Mouse (Mus musculus) brain, embryonic 18.5 days (tissue): ENCODE data around the gene Mycbp2.

Experiments used
- DNase-seq: peaks from one replicate; pipeline ENCODE4 v3.0.0-alpha.2; 2012; ENCODE audit warnings: low read depth, low spot score

Gene Mycbp2

DNA sequence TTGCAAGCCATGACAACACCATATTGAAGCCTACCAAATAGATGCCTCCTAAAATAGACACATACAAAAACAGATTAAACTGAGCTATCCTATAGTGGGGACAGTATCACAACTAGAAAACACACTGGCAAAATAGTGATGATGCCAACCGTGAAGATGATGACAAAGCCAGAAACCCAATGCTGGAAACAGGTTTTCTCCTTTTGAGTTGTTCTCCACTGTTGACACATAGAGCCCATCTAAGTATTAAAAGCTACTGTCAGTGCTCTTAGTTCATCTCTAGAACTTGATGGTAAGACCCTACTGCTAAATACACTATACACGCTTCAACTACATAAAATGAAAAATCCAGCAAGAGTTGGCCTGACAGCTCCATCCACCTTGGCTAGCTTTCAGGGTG lies 86.2 kb downstream of the Mycbp2 start:
- DNase-seq, result no peak

- DNase-seq, result no peak
Observed at GRCm38 (mm10) chr14:103258745-103259144, 87.9 kb downstream of the Mycbp2 start.

DNA sequence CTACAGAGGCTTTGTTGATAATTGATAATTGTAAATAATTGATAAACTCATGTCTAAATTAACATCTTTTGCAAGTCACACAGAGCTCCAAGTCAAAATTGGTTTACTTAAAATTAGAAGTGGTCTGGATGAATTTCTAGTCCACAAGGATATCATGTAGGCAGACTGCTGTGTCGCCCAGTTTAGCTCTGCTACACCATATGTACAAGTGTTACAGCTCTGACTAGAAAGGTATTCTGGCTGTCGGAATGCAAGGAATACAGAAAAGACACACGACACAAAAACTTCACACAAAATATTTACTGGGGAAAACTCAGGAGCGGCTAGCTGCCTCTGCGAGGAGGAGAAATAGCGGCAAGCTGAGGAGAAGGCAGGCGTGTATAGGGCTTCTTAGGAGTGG lies 89.7 kb downstream of the Mycbp2 start:
- DNase-seq, result no peak

DNA sequence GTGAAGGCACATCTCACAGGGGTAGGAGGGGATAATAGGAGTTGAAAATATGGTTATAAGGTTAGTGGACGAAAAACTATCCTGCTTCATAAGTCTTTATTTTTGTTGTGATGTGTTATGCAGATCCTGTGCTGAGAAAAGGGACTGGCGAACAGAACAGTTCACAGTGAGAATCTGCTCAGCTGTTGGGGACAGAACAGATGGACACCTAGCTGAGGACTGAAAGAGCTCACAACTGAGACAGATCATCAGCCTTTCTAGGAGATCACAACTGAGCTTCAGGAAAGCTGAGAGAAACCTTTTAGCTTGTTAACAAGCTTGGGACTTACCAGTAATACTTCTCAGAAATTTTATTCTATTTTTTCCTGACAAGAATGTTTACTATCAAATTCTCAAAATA lies 92.3 kb downstream of the Mycbp2 start:
- DNase-seq, result no peak

DNA sequence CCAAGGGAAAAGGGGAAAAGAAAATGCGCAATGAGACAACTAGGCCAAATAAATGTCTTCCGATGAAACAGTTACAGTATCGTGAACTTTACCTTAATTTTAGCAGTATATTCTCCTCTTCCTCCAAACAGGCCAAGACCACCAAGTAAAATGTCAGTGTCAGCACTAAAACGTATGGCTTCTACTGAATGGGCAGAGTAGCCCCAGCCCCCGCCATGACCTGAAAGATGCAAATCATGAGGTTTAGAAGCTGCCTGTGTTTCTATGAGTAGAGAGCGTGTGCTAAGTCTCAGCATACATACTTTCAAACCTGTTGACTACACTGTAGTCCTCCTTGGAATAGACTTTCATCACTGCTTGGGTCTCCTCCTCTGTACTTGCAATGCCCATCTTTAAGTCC lies 104.6 kb downstream of the Mycbp2 start:
- DNase-seq, result no peak

DNA sequence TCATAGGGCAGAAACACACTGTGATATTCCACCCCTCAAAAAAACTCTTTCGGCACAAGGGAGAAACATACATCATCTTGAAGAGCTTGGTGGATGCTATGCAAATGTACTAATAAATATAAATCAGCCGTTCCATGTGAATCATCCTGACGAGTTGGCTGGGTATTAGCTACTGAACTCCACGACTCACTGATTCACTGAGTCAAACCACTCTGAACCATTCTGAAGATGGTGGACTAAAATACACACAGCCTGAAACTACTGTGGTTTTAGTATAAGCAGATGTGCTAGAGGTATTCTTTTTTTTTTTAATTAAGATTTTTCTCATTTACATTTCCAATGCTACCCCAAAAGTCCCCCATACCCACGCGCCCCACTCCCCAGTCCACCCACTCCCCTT lies 111.8 kb downstream of the Mycbp2 start:
- DNase-seq, result no peak

DNA sequence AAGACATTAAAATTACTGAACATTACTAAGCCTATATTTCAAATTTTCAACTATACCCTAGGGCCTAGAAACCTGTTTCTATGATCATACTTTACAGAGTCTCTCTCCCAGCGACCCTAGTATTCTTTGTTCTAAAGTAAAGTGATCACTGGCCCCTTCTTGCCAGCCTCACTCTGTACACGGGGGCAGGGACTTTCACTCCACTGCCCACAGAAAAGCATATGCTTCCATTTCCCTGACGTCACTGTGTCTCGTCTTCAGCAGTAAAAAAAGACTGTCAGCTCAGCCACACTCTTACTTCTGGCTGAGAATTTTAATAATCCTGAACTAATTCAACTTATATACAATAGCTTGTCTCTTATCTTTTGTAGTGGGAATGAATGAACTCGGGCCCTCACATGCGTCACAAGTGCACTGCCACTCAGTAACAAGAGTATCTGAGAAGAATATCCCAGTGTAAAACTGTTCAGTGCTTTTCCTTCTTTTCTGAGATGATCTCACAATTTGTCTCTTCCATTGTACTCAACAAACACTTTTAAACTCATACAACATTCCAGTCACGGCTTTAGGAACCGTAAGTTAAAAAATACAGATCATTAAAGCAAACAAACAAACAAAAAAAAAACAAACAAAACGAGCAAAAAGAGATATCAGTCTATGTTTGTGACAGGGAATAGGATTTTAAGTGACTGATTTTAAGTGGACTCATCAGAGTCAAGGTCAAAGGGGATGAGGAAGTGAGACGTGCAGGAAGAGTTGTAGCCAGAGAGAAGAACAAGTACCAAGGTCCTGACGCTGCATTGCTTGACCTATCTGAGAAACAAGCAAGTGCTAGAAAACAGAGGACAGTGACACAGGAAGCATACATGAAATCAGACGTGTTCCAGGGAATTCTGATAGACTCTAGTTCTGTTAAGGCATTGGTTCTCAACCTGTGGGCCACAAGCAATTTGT lies 112.7 kb downstream of the Mycbp2 start:
- no peak for DNase-seq

DNA sequence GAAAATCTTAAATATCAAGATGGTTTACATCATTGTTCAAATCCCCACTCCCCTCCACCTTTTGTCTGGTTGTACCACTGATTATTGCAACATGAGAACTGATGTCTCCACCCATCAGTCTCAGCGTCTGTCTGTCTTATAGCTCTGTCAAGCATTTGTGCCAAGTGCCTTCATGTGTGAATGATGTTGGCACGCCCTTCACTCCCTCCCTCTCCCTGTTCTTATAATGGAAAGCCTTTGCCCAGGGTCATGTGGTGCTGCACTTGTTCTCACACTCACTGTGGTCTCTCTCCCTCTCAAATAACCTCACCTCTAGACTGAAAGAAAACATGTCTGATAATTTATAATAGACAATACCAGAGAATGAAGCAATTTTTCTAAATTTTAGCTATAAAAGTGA lies 124.3 kb downstream of the Mycbp2 start:
- no peak for DNase-seq

GRCm38 (mm10) chr14:103221751-103222150 lies 124.9 kb downstream of the Mycbp2 start:
- DNase-seq, result no peak

- DNase-seq, result no peak
Observed at GRCm38 (mm10) chr14:103216331-103216730, 130.3 kb downstream of the Mycbp2 start.

DNA sequence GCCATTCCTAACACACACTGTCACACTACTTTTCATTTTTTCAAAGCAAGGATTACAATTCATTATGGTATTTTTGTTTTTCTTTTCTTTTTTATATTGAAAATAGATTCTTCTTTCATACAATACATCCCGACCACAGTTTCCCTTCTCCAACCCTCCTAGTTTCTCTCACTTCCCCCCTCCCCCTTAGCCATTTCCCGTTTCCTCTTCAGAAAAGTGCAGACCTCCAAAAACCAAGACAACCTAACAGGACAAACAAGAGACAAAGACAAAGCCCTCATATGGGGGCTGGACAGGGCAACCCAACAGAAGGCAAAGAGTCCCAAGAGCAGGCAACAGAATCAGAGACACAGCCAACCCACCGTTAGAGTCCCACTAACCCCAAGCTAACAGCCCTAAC lies 160.0 kb downstream of the Mycbp2 start:
- DNase-seq, result no peak

GRCm38 (mm10) chr14:103186076-103186475 lies 160.5 kb downstream of the Mycbp2 start:
- no peak for DNase-seq

GRCm38 (mm10) chr14:103180096-103180495 lies 166.5 kb downstream of the Mycbp2 start:
- no peak for DNase-seq

GRCm38 (mm10) chr14:103162923-103163322 lies 183.7 kb downstream of the Mycbp2 start:
- no peak for DNase-seq

DNA sequence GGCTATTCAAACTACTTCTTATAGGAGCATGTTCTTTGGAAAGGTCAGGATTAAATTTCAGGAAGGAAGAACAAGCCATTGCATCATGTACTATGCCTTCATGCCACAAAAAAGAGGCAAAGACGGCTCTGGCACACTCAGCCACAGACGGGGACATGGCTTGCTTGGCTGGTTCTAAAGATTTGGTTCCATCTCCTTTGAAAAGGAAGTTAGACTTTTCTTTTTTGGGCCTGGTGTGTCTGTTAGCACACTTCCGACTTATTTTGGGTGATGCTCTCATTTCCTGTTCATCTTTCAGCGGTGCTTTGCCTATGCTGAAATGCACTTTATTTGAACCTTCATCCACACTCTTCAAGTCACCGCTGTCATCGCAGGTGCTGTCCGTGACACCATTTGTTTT lies 190.9 kb downstream of the Mycbp2 start:
- DNase-seq, result no peak

DNA sequence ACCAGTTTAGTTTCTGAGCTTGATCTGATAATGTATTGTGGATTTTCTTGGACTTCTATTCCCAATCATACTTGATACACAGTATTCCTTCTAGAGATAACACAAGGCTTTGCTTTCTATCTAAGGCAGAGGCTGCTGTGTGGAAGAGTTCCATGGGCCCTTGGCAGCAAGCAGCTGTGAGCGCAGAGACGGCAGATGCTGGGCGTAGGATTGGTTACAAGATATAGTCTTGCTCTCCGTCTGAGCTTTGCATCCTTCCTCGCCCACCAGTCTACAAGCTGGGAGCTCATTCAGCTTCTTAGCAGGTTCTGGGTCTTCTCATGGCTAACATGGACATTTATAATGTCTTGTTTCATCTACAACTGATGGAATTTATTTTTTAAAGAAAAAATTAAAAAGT lies 196.5 kb downstream of the Mycbp2 start:
- no peak for DNase-seq

- no peak for DNase-seq
Observed at GRCm38 (mm10) chr14:103131991-103132390, 214.6 kb downstream of the Mycbp2 start.

DNA sequence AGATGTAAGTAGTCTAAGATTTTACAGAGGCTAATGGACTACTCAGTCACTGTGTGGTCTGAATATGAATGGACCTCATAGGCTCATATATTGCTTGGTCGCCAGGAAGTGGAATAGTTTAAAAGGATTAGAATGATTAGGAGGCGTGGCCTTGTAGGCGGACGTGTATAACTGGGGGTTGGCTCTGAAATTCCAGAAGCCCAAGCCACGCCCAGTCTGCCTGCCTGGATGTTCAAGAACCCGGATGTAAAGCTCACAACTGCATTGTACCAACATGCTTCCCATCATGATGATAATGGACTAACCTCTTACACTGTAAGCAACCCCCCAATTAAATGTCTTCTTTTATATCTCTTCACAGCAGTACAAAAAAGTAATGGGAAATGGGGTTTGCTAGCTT lies 220.9 kb downstream of the Mycbp2 start:
- no peak for DNase-seq

- DNase-seq, result no peak
Observed at GRCm38 (mm10) chr14:103114994-103115670, 231.5 kb downstream of the Mycbp2 start.

DNA sequence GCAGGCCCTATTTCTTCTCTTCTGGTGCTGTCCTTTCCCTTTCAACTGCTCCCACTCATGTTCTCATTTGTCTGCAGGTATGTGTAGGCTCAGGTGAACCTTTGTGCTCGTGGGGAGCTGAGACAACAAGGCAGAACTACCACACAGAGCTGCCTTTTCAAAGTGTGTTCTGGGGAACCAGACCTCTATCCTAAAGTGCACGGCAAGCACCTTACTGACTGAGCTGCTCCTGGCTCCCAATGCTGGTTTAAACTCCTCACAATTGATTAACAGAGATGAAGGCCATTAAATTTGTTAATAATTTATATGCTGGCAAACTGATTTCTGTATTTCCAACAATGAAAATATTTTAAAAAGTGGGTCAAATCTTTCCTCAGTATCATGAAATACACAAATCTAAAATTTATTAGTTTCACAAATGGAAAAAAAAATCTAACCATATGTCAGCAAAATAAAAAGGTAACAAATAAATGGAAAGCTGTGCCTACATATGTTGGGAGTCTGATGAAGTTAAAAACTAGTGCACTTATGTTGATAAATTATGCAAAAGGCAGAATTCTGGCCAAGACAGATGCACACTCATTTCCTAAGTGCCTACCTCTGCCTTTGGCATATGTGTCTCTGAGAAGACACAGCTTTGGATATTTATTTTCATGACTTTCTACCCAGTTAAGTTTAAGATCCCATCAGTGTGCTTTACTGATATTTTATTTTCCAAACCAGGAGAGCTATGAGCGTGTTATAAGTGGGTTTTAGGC lies 233.8 kb downstream of the Mycbp2 start:
- no peak for DNase-seq

GRCm38 (mm10) chr14:103109971-103110370 lies 236.6 kb downstream of the Mycbp2 start:
- no peak for DNase-seq

GRCm38 (mm10) chr14:103106301-103106700 lies 240.3 kb downstream of the Mycbp2 start:
- no peak for DNase-seq
